Mouse (Mus musculus): ENCODE results near the gene Flad1.

Flad1 gene

GRCm38 (mm10) chr3:89384331-89385076 is 27.2 kb downstream of the Flad1 start:
- no peak for ATAC-seq (ENCODE audit: insufficient number of reproducible peaks, low FRiP score, low TSS enrichment)

- no peak for ATAC-seq (ENCODE audit: insufficient number of reproducible peaks, low FRiP score, low TSS enrichment)
Measured at GRCm38 (mm10) chr3:89383651-89384255, 27.9 kb downstream of the Flad1 start.

- no peak for ATAC-seq (ENCODE audit: insufficient number of reproducible peaks, low FRiP score, low TSS enrichment)
Measured at GRCm38 (mm10) chr3:89382950-89383349, 28.7 kb downstream of the Flad1 start.

GRCm38 (mm10) chr3:89382033-89382882 is 29.4 kb downstream of the Flad1 start:
- ATAC-seq (ENCODE audit: insufficient number of reproducible peaks, low FRiP score, low TSS enrichment): no peak

GRCm38 (mm10) chr3:89381233-89381632 is 30.4 kb downstream of the Flad1 start:
- ATAC-seq (ENCODE audit: insufficient number of reproducible peaks, low FRiP score, low TSS enrichment): no peak

GRCm38 (mm10) chr3:89380711-89381110 is 31.0 kb downstream of the Flad1 start:
- no peak for ATAC-seq (ENCODE audit: insufficient number of reproducible peaks, low FRiP score, low TSS enrichment)

GRCm38 (mm10) chr3:89380291-89380690 is 31.4 kb downstream of the Flad1 start:
- no peak for ATAC-seq (ENCODE audit: insufficient number of reproducible peaks, low FRiP score, low TSS enrichment)

GRCm38 (mm10) chr3:89379388-89380131 is 32.1 kb downstream of the Flad1 start:
- ATAC-seq (ENCODE audit: insufficient number of reproducible peaks, low FRiP score, low TSS enrichment): no peak

- ATAC-seq (ENCODE audit: insufficient number of reproducible peaks, low FRiP score, low TSS enrichment): peak; percentile 46
Measured at GRCm38 (mm10) chr3:89378394-89379067, 33.1 kb downstream of the Flad1 start.

GRCm38 (mm10) chr3:89377831-89378230 is 33.8 kb downstream of the Flad1 start:
- no peak for ATAC-seq (ENCODE audit: insufficient number of reproducible peaks, low FRiP score, low TSS enrichment)

- no peak for ATAC-seq (ENCODE audit: insufficient number of reproducible peaks, low FRiP score, low TSS enrichment)
Measured at GRCm38 (mm10) chr3:89373581-89374231, 38.0 kb downstream of the Flad1 start.

- no peak for ATAC-seq (ENCODE audit: insufficient number of reproducible peaks, low FRiP score, low TSS enrichment)
Measured at GRCm38 (mm10) chr3:89367338-89367737, 44.3 kb downstream of the Flad1 start.

- ATAC-seq (ENCODE audit: insufficient number of reproducible peaks, low FRiP score, low TSS enrichment): no peak
Measured at GRCm38 (mm10) chr3:89365486-89366414, 45.9 kb downstream of the Flad1 start.

GRCm38 (mm10) chr3:89365153-89365485 is 46.6 kb downstream of the Flad1 start, which contains the start of gene Dcst1:
Gene Dcst1 (minus strand): TSS chr3:89365253.
- ATAC-seq (ENCODE audit: insufficient number of reproducible peaks, low FRiP score, low TSS enrichment): no peak

GRCm38 (mm10) chr3:89364631-89365030 is 47.0 kb downstream of the Flad1 start:
- ATAC-seq (ENCODE audit: insufficient number of reproducible peaks, low FRiP score, low TSS enrichment): no peak

GRCm38 (mm10) chr3:89361675-89362074 is 50.0 kb downstream of the Flad1 start, which contains the start of gene Dcst2:
Gene Dcst2 (plus strand): TSS chr3:89361975.
- no peak for ATAC-seq (ENCODE audit: insufficient number of reproducible peaks, low FRiP score, low TSS enrichment)

- ATAC-seq (ENCODE audit: insufficient number of reproducible peaks, low FRiP score, low TSS enrichment): no peak
Measured at GRCm38 (mm10) chr3:89360237-89360636, 51.4 kb downstream of the Flad1 start.

- no peak for ATAC-seq (ENCODE audit: insufficient number of reproducible peaks, low FRiP score, low TSS enrichment)
Measured at GRCm38 (mm10) chr3:89359630-89360029, 52.0 kb downstream of the Flad1 start.

Data from cerebellum, adult (tissue).